Mouse (Mus musculus): ENCODE results near the gene Alg2. TPM values are rescaled to one million over a fixed set of nuclear protein-coding genes. Genes with fewer than 3 reads are reported as not detected.

Gene Alg2
- polyA plus RNA-seq, 1 experiment from 2014 or later: 14.3 TPM

GRCm38 (mm10) chr4:47430557-47430956 lies 43.6 kb downstream of the Alg2 start:
- no peak overlapping the region for H3K27ac ChIP-seq (replicated peaks)
- H3K4me3 ChIP-seq (replicated peaks): no peak overlapping the region
- no peaks in the 10 kb centered on the region for H3K9me3 ChIP-seq (replicated peaks)
- H3K4me1 ChIP-seq (replicated peaks): no peaks in the 10 kb centered on the region
- ATAC-seq (ENCODE audit: insufficient read depth): no peak
- no peak overlapping the region for H3K4me2 ChIP-seq
- WGBS (ENCODE audit: insufficient replicate concordance): 31% methylated on average over 6 of the region's 6 CpGs
- no peaks in the 10 kb centered on the region for H3K36me3 ChIP-seq (replicated peaks)
- H3K9ac ChIP-seq: no peak overlapping the region
- H3K27me3 ChIP-seq: no peaks in the 10 kb centered on the region

GRCm38 (mm10) chr4:47427606-47428005 lies 46.5 kb downstream of the Alg2 start:
- 59% methylated on average over 3 of the region's 3 CpGs for WGBS (ENCODE audit: insufficient replicate concordance)
- no peak overlapping the region for H3K9ac ChIP-seq
- no peak overlapping the region for H3K4me3 ChIP-seq (replicated peaks)
- no peak overlapping the region for H3K4me2 ChIP-seq
- H3K27me3 ChIP-seq: no peaks in the 10 kb centered on the region
- H3K27ac ChIP-seq (replicated peaks): no peak overlapping the region
- no peak for ATAC-seq (ENCODE audit: insufficient read depth)
- H3K4me1 ChIP-seq (replicated peaks): no peaks in the 10 kb centered on the region
- no peaks in the 10 kb centered on the region for H3K9me3 ChIP-seq (replicated peaks)
- H3K36me3 ChIP-seq (replicated peaks): no peaks in the 10 kb centered on the region

- H3K27me3 ChIP-seq: no peaks in the 10 kb centered on the region
- H3K4me1 ChIP-seq (replicated peaks): no peaks in the 10 kb centered on the region
- no peaks in the 10 kb centered on the region for H3K9me3 ChIP-seq (replicated peaks)
- ATAC-seq (ENCODE audit: insufficient read depth): no peak
- WGBS (ENCODE audit: insufficient replicate concordance): 77% methylated on average over 16 of the region's 16 CpGs
- H3K4me3 ChIP-seq (replicated peaks): no peak overlapping the region
- H3K36me3 ChIP-seq (replicated peaks): no peaks in the 10 kb centered on the region
- H3K4me2 ChIP-seq: no peak overlapping the region
- H3K27ac ChIP-seq (replicated peaks): no peak overlapping the region
- no peak overlapping the region for H3K9ac ChIP-seq
These were observed 48.8 kb downstream of the Alg2 start for GRCm38 (mm10) chr4:47425247-47425830.

DNA sequence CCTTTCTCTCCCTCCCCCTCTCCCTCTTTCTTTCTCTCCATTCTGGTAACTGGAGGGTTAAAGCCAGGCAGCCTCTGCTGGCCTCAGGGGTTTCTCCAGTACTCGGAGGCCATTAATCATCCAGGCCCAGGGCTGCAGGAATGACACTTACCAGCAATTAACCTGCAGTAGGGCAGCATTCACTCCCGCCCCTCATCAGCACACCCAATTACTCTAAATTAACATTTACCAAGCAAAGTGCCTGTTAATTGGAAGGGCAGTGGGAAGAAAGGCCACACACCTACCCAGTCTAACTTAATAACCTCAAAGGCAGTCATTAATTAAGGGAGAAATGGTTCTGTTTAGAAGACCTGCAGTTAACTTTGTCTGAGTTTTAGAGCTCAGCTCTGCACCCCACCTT lies 49.8 kb downstream of the Alg2 start:
- H3K4me3 ChIP-seq (replicated peaks): no peak overlapping the region
- H3K9me3 ChIP-seq (replicated peaks): no peaks in the 10 kb centered on the region
- H3K27me3 ChIP-seq: no peaks in the 10 kb centered on the region
- no peak overlapping the region for H3K4me2 ChIP-seq
- 35% methylated on average over 2 of the region's 2 CpGs for WGBS (ENCODE audit: insufficient replicate concordance)
- H3K9ac ChIP-seq: no peak overlapping the region
- no peak for ATAC-seq (ENCODE audit: insufficient read depth)
- no peaks in the 10 kb centered on the region for H3K4me1 ChIP-seq (replicated peaks)
- H3K36me3 ChIP-seq (replicated peaks): no peaks in the 10 kb centered on the region
- H3K27ac ChIP-seq (replicated peaks): no peak overlapping the region

- Histone ChIP-seq H3K27ac (replicated peaks) (no peak overlapping the region), H3K9ac (no peak overlapping the region), H3K4me1 (replicated peaks) (no peaks in the 10 kb centered on the region), H3K9me3 (replicated peaks) (no peaks in the 10 kb centered on the region), H3K27me3 (no peaks in the 10 kb centered on the region), H3K4me3 (replicated peaks) (no peak overlapping the region), H3K4me2 (no peak overlapping the region), H3K36me3 (replicated peaks) (no peaks in the 10 kb centered on the region)
- no peak for ATAC-seq (ENCODE audit: insufficient read depth)
- WGBS (ENCODE audit: insufficient replicate concordance): 60% methylated on average over 3 of the region's 3 CpGs
These were observed 51.2 kb downstream of the Alg2 start for GRCm38 (mm10) chr4:47422946-47423345.

DNA sequence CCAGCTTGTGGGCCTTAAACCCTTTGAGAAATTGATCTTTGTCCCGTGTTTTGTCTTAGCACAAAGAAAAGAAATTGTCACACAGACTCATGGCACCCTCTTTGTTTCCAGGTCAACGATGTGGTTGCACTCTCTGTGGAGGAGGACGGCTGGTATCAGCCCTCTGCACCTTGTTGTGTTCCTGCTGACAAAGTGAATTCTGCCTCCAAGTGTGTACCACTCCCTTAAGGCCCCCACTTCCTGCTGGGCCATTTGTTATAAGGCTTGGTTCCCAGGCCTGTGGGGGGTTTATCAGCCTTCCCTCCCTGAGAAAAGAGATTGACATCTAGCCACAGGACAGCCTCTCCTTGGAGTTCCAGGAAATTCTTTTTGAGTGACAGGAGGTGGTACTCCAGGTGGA lies 51.9 kb downstream of the Alg2 start:
- no peaks in the 10 kb centered on the region for H3K9me3 ChIP-seq (replicated peaks)
- 10% methylated on average over 3 of the region's 3 CpGs for WGBS (ENCODE audit: insufficient replicate concordance)
- H3K4me2 ChIP-seq: no peak overlapping the region
- ATAC-seq (ENCODE audit: insufficient read depth): no peak
- no peak overlapping the region for H3K4me3 ChIP-seq (replicated peaks)
- no peaks in the 10 kb centered on the region for H3K36me3 ChIP-seq (replicated peaks)
- H3K4me1 ChIP-seq (replicated peaks): no peaks in the 10 kb centered on the region
- no peak overlapping the region for H3K27ac ChIP-seq (replicated peaks)
- H3K9ac ChIP-seq: no peak overlapping the region
- H3K27me3 ChIP-seq: no peaks in the 10 kb centered on the region

DNA sequence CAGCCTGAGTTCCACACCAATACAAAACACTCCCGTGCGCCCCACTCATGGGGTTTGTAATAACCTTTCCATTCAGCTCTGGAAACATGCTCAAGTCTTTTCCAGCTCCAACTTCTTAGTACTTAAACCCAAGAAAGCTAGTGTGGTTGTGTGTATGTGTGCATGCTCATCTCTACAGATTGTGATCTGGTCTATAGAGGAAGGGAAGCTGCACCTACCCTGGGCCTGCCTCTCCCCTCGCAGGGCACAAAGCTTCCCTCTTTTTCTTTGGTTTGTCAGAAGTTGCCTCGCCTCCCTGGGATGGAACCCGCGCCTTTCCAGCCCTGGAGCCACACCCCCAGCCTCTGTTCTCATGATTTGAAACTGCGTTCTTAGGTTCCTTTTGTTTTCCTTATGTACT lies 53.9 kb downstream of the Alg2 start:
- Histone ChIP-seq H3K4me2 (no peak overlapping the region), H3K27ac (replicated peaks) (no peak overlapping the region), H3K4me3 (replicated peaks) (no peak overlapping the region), H3K27me3 (no peaks in the 10 kb centered on the region), H3K9me3 (replicated peaks) (no peaks in the 10 kb centered on the region), H3K4me1 (replicated peaks) (no peaks in the 10 kb centered on the region), H3K9ac (no peak overlapping the region), H3K36me3 (replicated peaks) (no peaks in the 10 kb centered on the region)
- WGBS (ENCODE audit: insufficient replicate concordance): 31% methylated on average over 7 of the region's 7 CpGs
- ATAC-seq (ENCODE audit: insufficient read depth): no peak

GRCm38 (mm10) chr4:47419268-47419973 lies 54.7 kb downstream of the Alg2 start:
- H3K4me3 ChIP-seq (replicated peaks): no peak overlapping the region
- no peak overlapping the region for H3K9ac ChIP-seq
- no peaks in the 10 kb centered on the region for H3K9me3 ChIP-seq (replicated peaks)
- H3K27ac ChIP-seq (replicated peaks): no peak overlapping the region
- no peaks in the 10 kb centered on the region for H3K27me3 ChIP-seq
- 28% methylated on average over 9 of the region's 9 CpGs for WGBS (ENCODE audit: insufficient replicate concordance)
- no peaks in the 10 kb centered on the region for H3K4me1 ChIP-seq (replicated peaks)
- no peak for ATAC-seq (ENCODE audit: insufficient read depth)
- no peaks in the 10 kb centered on the region for H3K36me3 ChIP-seq (replicated peaks)
- H3K4me2 ChIP-seq: no peak overlapping the region

GRCm38 (mm10) chr4:47417871-47418270 lies 56.3 kb downstream of the Alg2 start:
- ATAC-seq (ENCODE audit: insufficient read depth): no peak

More at GRCm38 (mm10) chr4:47417871-47418270, 56.3 kb downstream of the Alg2 start:
- Histone ChIP-seq H3K27ac (replicated peaks) (no peak overlapping the region), H3K27me3 (no peaks in the 10 kb centered on the region), H3K9me3 (replicated peaks) (no peaks in the 10 kb centered on the region), H3K4me1 (replicated peaks) (no peaks in the 10 kb centered on the region), H3K4me2 (no peak overlapping the region), H3K9ac (no peak overlapping the region), H3K36me3 (replicated peaks) (no peaks in the 10 kb centered on the region), H3K4me3 (replicated peaks) (no peak overlapping the region)
- WGBS (ENCODE audit: insufficient replicate concordance): 37% methylated on average over 3 of the region's 3 CpGs

Other genes starting within 250 kb of the Alg2 start
- gene Tgfbr1, start 121.1 kb downstream of the Alg2 start, polyA plus RNA-seq (2015; fragmentation: Nextera tagmentation; extraction: Ambion mirVana): 4.4 and 4.9 TPM in 2 replicates
- gene Sec61b, start 325 bp upstream of the Alg2 start, polyA plus RNA-seq (2015; fragmentation: Nextera tagmentation; extraction: Ambion mirVana): 205 and 230 TPM in 2 replicates

Measured in liver, embryonic 15.5 days (tissue).